Mouse (Mus musculus) lung, embryonic 14.5 days (tissue): ENCODE results near the gene Xiap. TPM values are rescaled to one million over a fixed set of nuclear protein-coding genes. Genes with fewer than 3 reads are reported as not detected.
"Not testable (repeated sequence)": the region's sequence is repeated elsewhere in the genome, so short reads cannot be mapped to it uniquely, and the experiment has no call there.

Source experiments
- ATAC-seq: fragments of 200-750 bp; cut with Nextera tagmentation; 2 replicates; pipeline ENCODE4 v1.8.0; 2017; ENCODE audit warnings: mild to moderate bottlenecking, moderate TSS enrichment, moderate library complexity; ENCODE audit not compliant: insufficient read depth
- DNase-seq: peaks from one replicate; pipeline ENCODE4 v3.0.0-alpha.2; 2015
- H3K27ac ChIP-seq: fragments of 300-500 bp; sonication (generic); 2 replicates; pipeline ENCODE4 v1.5.1; 2014; ENCODE audit warnings: low read depth, mild to moderate bottlenecking, moderate library complexity
- H3K27me3 ChIP-seq: fragments of 300-500 bp; sonication (generic); 2 replicates; pipeline ENCODE4 v1.6.1; 2014; ENCODE audit warnings: low read length, control low read depth; ENCODE audit not compliant: insufficient read depth
- H3K36me3 ChIP-seq: fragments of 300-500 bp; sonication (generic); 2 replicates; pipeline ENCODE4 v1.6.1; 2014; ENCODE audit warnings: control low read depth; ENCODE audit not compliant: insufficient read depth
- H3K4me1 ChIP-seq: fragments of 300-500 bp; sonication (generic); 2 replicates; pipeline ENCODE4 v1.6.1; 2014; ENCODE audit warnings: antibody characterized with exemption, control low read depth; ENCODE audit not compliant: insufficient read depth
- H3K4me2 ChIP-seq: fragments of 300-500 bp; sonication (generic); 2 replicates; pipeline ENCODE4 v1.6.1; 2014; ENCODE audit warnings: mild to moderate bottlenecking
- H3K4me3 ChIP-seq: fragments of 300-500 bp; sonication (generic); 2 replicates; pipeline ENCODE4 v1.5.1; 2014; ENCODE audit warnings: low read depth, low read length
- H3K9ac ChIP-seq: fragments of 300-500 bp; sonication (generic); 2 replicates; pipeline ENCODE4 v1.6.1; 2014
- H3K9me3 ChIP-seq: fragments of 300-500 bp; sonication (generic); 2 replicates; pipeline ENCODE4 v1.6.1; 2016; ENCODE audit warnings: low read depth, low read length, control low read depth
- CTCF ChIP-seq: IDR thresholded peaks from 2 replicates; pipeline ENCODE4 v1.5.1; 2016; ENCODE audit warnings: antibody characterized with exemption, low read depth
- WGBS: fragments of 180-500 bp; shearing (Covaris S2); extraction: QIAGEN DNeasy Blood & Tissue Kit; methylation state at CpG from one replicate; pipeline ENCODE4 v1.1.7; 2014; 5-methylcytosine and 5-hydroxymethylcytosine counted together
- polyA plus RNA-seq: library from polyadenylated mRNA; unstranded; fragments of >200 nt; fragmentation: Nextera tagmentation; extraction: Ambion mirVana; gene quantifications from 2 replicates; pipeline ENCODE4 v1.2.1, GENCODE M21; 2014

The Xiap gene
- polyA plus RNA-seq: 20.8 and 23.0 TPM in 2 replicates

GRCm38 (mm10) chrX:42059282-42060068 lies at the start of gene Xiap:
Gene Xiap, plus strand, starts transcription at chrX:42059679.
- 73% methylated on average over 5 of the region's 5 CpGs for WGBS
- no peak for ATAC-seq

GRCm38 (mm10) chrX:42012677-42013208 lies 46.7 kb upstream of the Xiap start:
- Histone ChIP-seq H3K9me3 (no peaks in the 10 kb centered on the region), H3K4me2 (no peak overlapping the region), H3K36me3 (no peaks in the 10 kb centered on the region), H3K27ac (no peak overlapping the region), H3K4me1 (no peaks in the 10 kb centered on the region), H3K4me3 (no peak overlapping the region), H3K27me3 (no peaks in the 10 kb centered on the region), H3K9ac (no peak overlapping the region)
- DNase-seq (no peak), ATAC-seq (no peak)
- TF ChIP-seq CTCF: no peak
- 77% methylated on average over 2 of the region's 2 CpGs for WGBS

More at GRCm38 (mm10) chrX:42059282-42060068, at the start of gene Xiap:
- no peaks in the 10 kb centered on the region for H3K36me3 ChIP-seq
- no peak within 1 kb of the TSS for H3K4me3 ChIP-seq
- no peaks in the 10 kb centered on the region for H3K4me1 ChIP-seq
- H3K27ac ChIP-seq: no peak within 1 kb of the TSS
- DNase-seq: no peak
- no peaks in the 10 kb centered on the region for H3K9me3 ChIP-seq
- no peak within 1 kb of the TSS for H3K9ac ChIP-seq
- H3K4me2 ChIP-seq: no peak within 1 kb of the TSS
- TF ChIP-seq CTCF: no peak
- no peaks in the 10 kb centered on the region for H3K27me3 ChIP-seq

- DNase-seq (no peak), ATAC-seq (no peak)
- H3K4me1 ChIP-seq: no peaks in the 10 kb centered on the region
- no peak overlapping the region for H3K4me3 ChIP-seq
- H3K4me2 ChIP-seq: no peak overlapping the region
- no peaks in the 10 kb centered on the region for H3K9me3 ChIP-seq
- no peaks in the 10 kb centered on the region for H3K36me3 ChIP-seq
- no peak overlapping the region for H3K9ac ChIP-seq
- no peaks in the 10 kb centered on the region for H3K27me3 ChIP-seq
- no peak for TF ChIP-seq CTCF
- WGBS: 56% methylated on average over 3 of the region's 3 CpGs
- H3K27ac ChIP-seq: no peak overlapping the region
Observed at GRCm38 (mm10) chrX:42013776-42014175, 45.7 kb upstream of the Xiap start.

- Histone ChIP-seq H3K9me3 (no peaks in the 10 kb centered on the region), H3K36me3 (no peaks in the 10 kb centered on the region), H3K27ac (no peak overlapping the region), H3K4me3 (no peak overlapping the region), H3K9ac (no peak overlapping the region), H3K4me1 (no peaks in the 10 kb centered on the region), H3K4me2 (no peak overlapping the region), H3K27me3 (no peaks in the 10 kb centered on the region)
- no peak for TF ChIP-seq CTCF
- 64% methylated on average over 3 of the region's 3 CpGs for WGBS
- DNase-seq (no peak), ATAC-seq (no peak)
Observed at GRCm38 (mm10) chrX:42014502-42014901, 45.0 kb upstream of the Xiap start.

GRCm38 (mm10) chrX:42018030-42018429 lies 41.4 kb upstream of the Xiap start:
- ATAC-seq (no peak), DNase-seq (no peak)
- H3K4me1 ChIP-seq: no peaks in the 10 kb centered on the region
- H3K4me2 ChIP-seq: no peak overlapping the region
- H3K27me3 ChIP-seq: no peaks in the 10 kb centered on the region
- no peak for TF ChIP-seq CTCF
- H3K9me3 ChIP-seq: no peaks in the 10 kb centered on the region
- H3K27ac ChIP-seq: no peak overlapping the region
- 56% methylated on average over 1 of the region's 1 CpGs for WGBS
- H3K4me3 ChIP-seq: no peak overlapping the region
- H3K9ac ChIP-seq: no peak overlapping the region
- H3K36me3 ChIP-seq: no peaks in the 10 kb centered on the region

- no peak for TF ChIP-seq CTCF
- Histone ChIP-seq H3K36me3 (no peaks in the 10 kb centered on the region), H3K4me1 (no peaks in the 10 kb centered on the region), H3K27ac (no peak overlapping the region), H3K27me3 (no peaks in the 10 kb centered on the region), H3K9ac (no peak overlapping the region), H3K9me3 (no peaks in the 10 kb centered on the region), H3K4me3 (no peak overlapping the region), H3K4me2 (no peak overlapping the region)
- DNase-seq (no peak), ATAC-seq (no peak)
- WGBS: 80% methylated on average over 2 of the region's 2 CpGs
Observed at GRCm38 (mm10) chrX:42019441-42019840, 40.0 kb upstream of the Xiap start.

GRCm38 (mm10) chrX:42025802-42026440 lies 33.6 kb upstream of the Xiap start:
- WGBS: 100% methylated on average over 2 of the region's 3 CpGs
- H3K27me3 ChIP-seq, ATAC-seq, H3K36me3 ChIP-seq, H3K4me1 ChIP-seq, DNase-seq, H3K9me3 ChIP-seq, H3K9ac ChIP-seq, H3K4me2 ChIP-seq, H3K4me3 ChIP-seq, H3K27ac ChIP-seq: not testable (repeated sequence)

- H3K36me3 ChIP-seq, H3K4me1 ChIP-seq, H3K4me3 ChIP-seq, ATAC-seq, H3K27ac ChIP-seq, H3K9ac ChIP-seq, H3K9me3 ChIP-seq, H3K27me3 ChIP-seq, DNase-seq, H3K4me2 ChIP-seq: not testable (repeated sequence)
- 65% methylated on average over 2 of the region's 2 CpGs for WGBS
Observed at GRCm38 (mm10) chrX:42026981-42027380, 32.5 kb upstream of the Xiap start.
